Mouse (Mus musculus): ENCODE data around the gene Ggt1. TPM values are rescaled to one million over a fixed set of nuclear protein-coding genes. Genes with fewer than 3 reads are reported as not detected.
"Not testable (repeated sequence)": the region's sequence is repeated elsewhere in the genome, so short reads cannot be mapped to it uniquely, and the experiment has no call there.

Ggt1 gene
- polyA plus RNA-seq, 1 experiment from 2014 or later = 1.7 TPM

DNA sequence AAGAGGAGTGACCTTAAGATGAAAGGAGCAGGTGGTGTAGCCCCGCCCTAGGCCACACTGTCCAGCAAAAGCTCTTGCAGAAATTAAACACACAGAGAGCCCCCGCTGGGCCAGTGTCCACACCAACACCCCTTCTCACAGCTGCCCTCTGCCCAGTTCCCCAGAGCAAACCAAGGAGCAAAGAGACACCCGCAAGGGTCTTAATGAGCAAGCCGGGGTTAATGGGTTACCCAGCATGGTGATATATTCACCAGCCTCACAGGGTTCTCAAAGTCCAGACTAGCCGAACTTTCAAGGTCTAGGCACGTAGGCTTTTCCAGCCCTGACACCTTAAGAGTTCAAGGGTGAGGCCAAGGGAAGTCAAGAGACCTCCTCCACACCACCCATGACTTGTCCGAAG lies 4.5 kb downstream of the Ggt1 start:
- H3K36me3 ChIP-seq (replicated peaks; ENCODE audit: control insufficient read depth, insufficient read depth) = no peaks in the 10 kb centered on the region
- H3K27me3 ChIP-seq (ENCODE audit: control insufficient read depth, insufficient read depth, low read length) = peaks cover 9% of the 10 kb centered on the region; the same call in 1 of the 2 replicates
- H3K9ac ChIP-seq = no peak overlapping the region
- no peak overlapping the region for H3K4me2 ChIP-seq (replicated peaks)
- no peak overlapping the region for H3K4me3 ChIP-seq (replicated peaks; ENCODE audit: low read length)
- 71% methylated on average over 7 of the region's 7 CpGs for WGBS
- ATAC-seq (ENCODE audit: low FRiP score) (no peak), DNase-seq (ENCODE audit: low spot score) (no peak)
- no peaks in the 10 kb centered on the region for H3K9me3 ChIP-seq (ENCODE audit: control insufficient read depth, low read length)
- H3K27ac ChIP-seq = no peak overlapping the region
- peaks cover 5% of the 10 kb centered on the region; the same call in 1 of the 2 replicates for H3K4me1 ChIP-seq (replicated peaks; ENCODE audit: control insufficient read depth, insufficient read depth, low read length)

GRCm38 (mm10) chr10:75566321-75566720 lies 4.9 kb downstream of the Ggt1 start:
- ATAC-seq (ENCODE audit: low FRiP score) (no peak), DNase-seq (ENCODE audit: low spot score) (no peak)
- H3K9me3 ChIP-seq (ENCODE audit: control insufficient read depth, low read length) = no peaks in the 10 kb centered on the region
- no peak overlapping the region for H3K4me2 ChIP-seq (replicated peaks)
- no peak overlapping the region for H3K4me3 ChIP-seq (replicated peaks; ENCODE audit: low read length)
- no peaks in the 10 kb centered on the region for H3K36me3 ChIP-seq (replicated peaks; ENCODE audit: control insufficient read depth, insufficient read depth)
- no peak overlapping the region for H3K9ac ChIP-seq
- H3K4me1 ChIP-seq (replicated peaks; ENCODE audit: control insufficient read depth, insufficient read depth, low read length) = 0 out of 2 replicates have a peak, but pooled peaks cover 1% of the 10 kb centered on the region
- H3K27ac ChIP-seq = no peak overlapping the region
- H3K27me3 ChIP-seq (ENCODE audit: control insufficient read depth, insufficient read depth, low read length) = peaks cover 5% of the 10 kb centered on the region; the same call in 1 of the 2 replicates
- WGBS = 86% methylated on average over 5 of the region's 5 CpGs

DNA sequence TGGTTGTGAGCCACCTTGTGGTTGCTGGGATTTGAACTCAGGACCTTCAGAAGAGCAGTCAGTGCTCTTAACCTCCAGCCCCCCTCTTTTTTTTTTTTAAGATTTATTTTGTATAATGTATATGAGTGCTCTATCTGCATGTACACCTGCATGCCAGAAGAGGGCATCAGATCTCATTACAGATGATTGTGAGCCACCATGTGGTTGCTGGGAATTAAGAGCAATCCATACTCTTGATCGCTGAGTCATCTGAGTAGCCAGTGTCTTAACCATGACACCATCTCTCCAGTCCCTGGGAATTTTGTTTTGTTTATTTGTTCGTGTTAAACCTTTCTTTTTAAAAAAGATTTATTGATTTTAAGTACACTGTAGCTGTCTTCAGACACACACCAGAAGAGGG lies 5.4 kb downstream of the Ggt1 start:
- not testable (repeated sequence) for H3K9ac ChIP-seq; H3K27ac ChIP-seq; H3K27me3 ChIP-seq (ENCODE audit: control insufficient read depth, insufficient read depth, low read length); H3K9me3 ChIP-seq (ENCODE audit: control insufficient read depth, low read length); ATAC-seq (ENCODE audit: low FRiP score); DNase-seq (ENCODE audit: low spot score); H3K36me3 ChIP-seq (replicated peaks; ENCODE audit: control insufficient read depth, insufficient read depth); H3K4me1 ChIP-seq (replicated peaks; ENCODE audit: control insufficient read depth, insufficient read depth, low read length); H3K4me3 ChIP-seq (replicated peaks; ENCODE audit: low read length); H3K4me2 ChIP-seq (replicated peaks)
- WGBS = 82% methylated on average over 2 of the region's 2 CpGs

DNA sequence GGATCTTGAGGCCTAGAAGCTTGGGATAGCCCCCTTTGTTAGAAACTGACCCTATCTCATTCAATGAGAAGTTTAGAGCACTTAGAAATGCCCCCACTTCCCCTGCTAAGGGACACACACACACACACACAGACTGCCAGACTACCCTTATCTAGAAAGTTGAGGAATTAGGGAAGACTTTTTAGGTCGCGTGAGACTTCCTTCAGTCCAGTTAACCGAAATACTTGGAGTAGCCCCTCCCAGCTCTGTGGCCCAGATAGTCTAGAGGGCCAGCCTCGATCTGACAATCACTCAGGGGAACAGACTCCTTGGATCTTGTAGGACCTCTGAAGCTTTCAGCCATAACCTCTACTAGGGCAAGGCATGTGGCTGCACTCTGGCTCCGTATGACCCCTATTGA lies 6.6 kb downstream of the Ggt1 start:
- Histone ChIP-seq H3K4me3 (replicated peaks; ENCODE audit: low read length) (no peak overlapping the region), H3K4me2 (replicated peaks) (no peak overlapping the region), H3K27ac (no peak overlapping the region), H3K36me3 (replicated peaks; ENCODE audit: control insufficient read depth, insufficient read depth) (no peaks in the 10 kb centered on the region), H3K9me3 (ENCODE audit: control insufficient read depth, low read length) (no peaks in the 10 kb centered on the region), H3K27me3 (ENCODE audit: control insufficient read depth, insufficient read depth, low read length) (no peaks in the 10 kb centered on the region), H3K4me1 (replicated peaks; ENCODE audit: control insufficient read depth, insufficient read depth, low read length) (no peaks in the 10 kb centered on the region), H3K9ac (no peak overlapping the region)
- ATAC-seq (ENCODE audit: low FRiP score) (no peak), DNase-seq (ENCODE audit: low spot score) (no peak)
- 43% methylated on average over 5 of the region's 5 CpGs for WGBS

DNA sequence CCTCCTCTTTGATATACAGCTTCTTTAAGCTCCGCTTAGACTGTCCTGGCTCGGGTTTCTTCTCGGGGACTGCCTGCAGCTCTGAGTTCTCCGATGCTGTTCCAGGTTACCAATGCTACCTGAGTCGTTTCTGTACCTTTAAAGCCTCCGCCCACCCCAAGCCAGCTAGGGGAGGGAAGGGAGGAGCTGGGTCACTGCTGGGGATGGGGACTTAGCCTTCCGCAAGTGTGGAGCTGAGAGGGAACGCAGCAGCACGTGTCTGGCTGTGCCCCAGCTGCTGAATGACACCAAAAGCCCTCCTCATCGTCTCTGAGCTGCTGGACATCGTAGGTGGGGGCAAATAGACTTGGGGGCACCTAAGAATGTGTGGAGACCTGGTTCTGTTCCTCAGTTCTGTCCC lies 7.0 kb downstream of the Ggt1 start:
- no peaks in the 10 kb centered on the region for H3K36me3 ChIP-seq (replicated peaks; ENCODE audit: control insufficient read depth, insufficient read depth)
- H3K27ac ChIP-seq = no peak overlapping the region
- ATAC-seq (ENCODE audit: low FRiP score) (no peak), DNase-seq (ENCODE audit: low spot score) (no peak)
- 9% methylated on average over 11 of the region's 11 CpGs for WGBS
- H3K4me2 ChIP-seq (replicated peaks) = no peak overlapping the region
- no peaks in the 10 kb centered on the region for H3K9me3 ChIP-seq (ENCODE audit: control insufficient read depth, low read length)
- H3K27me3 ChIP-seq (ENCODE audit: control insufficient read depth, insufficient read depth, low read length) = no peaks in the 10 kb centered on the region
- H3K4me1 ChIP-seq (replicated peaks; ENCODE audit: control insufficient read depth, insufficient read depth, low read length) = no peaks in the 10 kb centered on the region
- no peak overlapping the region for H3K9ac ChIP-seq
- H3K4me3 ChIP-seq (replicated peaks; ENCODE audit: low read length) = no peak overlapping the region

GRCm38 (mm10) chr10:75568851-75569250 lies 7.4 kb downstream of the Ggt1 start:
- H3K4me3 ChIP-seq (replicated peaks; ENCODE audit: low read length) = no peak overlapping the region
- no peaks in the 10 kb centered on the region for H3K27me3 ChIP-seq (ENCODE audit: control insufficient read depth, insufficient read depth, low read length)
- no peak overlapping the region for H3K27ac ChIP-seq
- ATAC-seq (ENCODE audit: low FRiP score) = no peak
- H3K9me3 ChIP-seq (ENCODE audit: control insufficient read depth, low read length) = no peaks in the 10 kb centered on the region
- no peak overlapping the region for H3K9ac ChIP-seq
- no peaks in the 10 kb centered on the region for H3K36me3 ChIP-seq (replicated peaks; ENCODE audit: control insufficient read depth, insufficient read depth)
- H3K4me2 ChIP-seq (replicated peaks) = no peak overlapping the region
- 12% methylated on average over 4 of the region's 4 CpGs for WGBS
- H3K4me1 ChIP-seq (replicated peaks; ENCODE audit: control insufficient read depth, insufficient read depth, low read length) = no peaks in the 10 kb centered on the region
- DNase-seq (ENCODE audit: low spot score) = no peak

- Histone ChIP-seq H3K27me3 (ENCODE audit: control insufficient read depth, insufficient read depth, low read length) (no peaks in the 10 kb centered on the region), H3K27ac (no peak overlapping the region), H3K4me1 (replicated peaks; ENCODE audit: control insufficient read depth, insufficient read depth, low read length) (no peaks in the 10 kb centered on the region), H3K9ac (no peak overlapping the region), H3K9me3 (ENCODE audit: control insufficient read depth, low read length) (no peaks in the 10 kb centered on the region), H3K4me3 (replicated peaks; ENCODE audit: low read length) (no peak overlapping the region), H3K36me3 (replicated peaks; ENCODE audit: control insufficient read depth, insufficient read depth) (no peaks in the 10 kb centered on the region), H3K4me2 (replicated peaks) (no peak overlapping the region)
- no peak for DNase-seq (ENCODE audit: low spot score)
- ATAC-seq (ENCODE audit: low FRiP score) = no peak
- WGBS = 37% methylated on average over 10 of the region's 10 CpGs
Measured at GRCm38 (mm10) chr10:75570981-75571657, 9.7 kb downstream of the Ggt1 start.

DNA sequence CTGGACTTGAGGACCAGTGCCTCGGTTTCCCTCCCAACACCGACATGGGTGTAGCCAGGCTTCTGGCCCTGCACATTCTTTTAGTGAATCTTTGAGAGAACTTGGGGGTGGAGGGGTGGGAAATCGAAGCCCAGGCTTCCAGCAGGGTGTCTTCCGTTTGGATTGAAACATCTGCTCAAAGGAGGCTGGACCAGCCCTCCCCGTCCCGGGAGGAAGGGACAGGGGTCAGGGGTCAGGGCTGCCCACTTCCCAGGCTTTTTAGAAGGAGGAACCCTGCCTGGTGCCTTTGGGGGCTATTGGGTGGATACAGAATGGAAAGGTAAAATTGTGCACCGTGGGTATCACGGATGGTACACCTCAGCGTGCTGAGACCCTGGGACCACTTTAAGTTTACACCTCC lies 10.5 kb downstream of the Ggt1 start:
- H3K9me3 ChIP-seq (ENCODE audit: control insufficient read depth, low read length) = no peaks in the 10 kb centered on the region
- H3K27ac ChIP-seq = no peak overlapping the region
- 43% methylated on average over 9 of the region's 9 CpGs for WGBS
- no peak overlapping the region for H3K9ac ChIP-seq
- no peak overlapping the region for H3K4me3 ChIP-seq (replicated peaks; ENCODE audit: low read length)
- ATAC-seq (ENCODE audit: low FRiP score) (no peak), DNase-seq (ENCODE audit: low spot score) (no peak)
- H3K36me3 ChIP-seq (replicated peaks; ENCODE audit: control insufficient read depth, insufficient read depth) = no peaks in the 10 kb centered on the region
- H3K4me2 ChIP-seq (replicated peaks) = no peak overlapping the region
- H3K4me1 ChIP-seq (replicated peaks; ENCODE audit: control insufficient read depth, insufficient read depth, low read length) = no peaks in the 10 kb centered on the region
- H3K27me3 ChIP-seq (ENCODE audit: control insufficient read depth, insufficient read depth, low read length) = no peaks in the 10 kb centered on the region

- 52% methylated on average over 10 of the region's 10 CpGs for WGBS
- no peaks in the 10 kb centered on the region for H3K9me3 ChIP-seq (ENCODE audit: control insufficient read depth, low read length)
- H3K4me2 ChIP-seq (replicated peaks) = no peak overlapping the region
- H3K27me3 ChIP-seq (ENCODE audit: control insufficient read depth, insufficient read depth, low read length) = no peaks in the 10 kb centered on the region
- no peaks in the 10 kb centered on the region for H3K36me3 ChIP-seq (replicated peaks; ENCODE audit: control insufficient read depth, insufficient read depth)
- H3K4me3 ChIP-seq (replicated peaks; ENCODE audit: low read length) = no peak overlapping the region
- H3K27ac ChIP-seq = no peak overlapping the region
- DNase-seq (ENCODE audit: low spot score) (no peak), ATAC-seq (ENCODE audit: low FRiP score) (no peak)
- H3K9ac ChIP-seq = no peak overlapping the region
- H3K4me1 ChIP-seq (replicated peaks; ENCODE audit: control insufficient read depth, insufficient read depth, low read length) = no peaks in the 10 kb centered on the region
Measured at GRCm38 (mm10) chr10:75573181-75573580, 11.8 kb downstream of the Ggt1 start.

GRCm38 (mm10) chr10:75573965-75574364 lies 12.6 kb downstream of the Ggt1 start:
- ATAC-seq (ENCODE audit: low FRiP score) = no peak
- WGBS = 89% methylated on average over 9 of the region's 9 CpGs
- Histone ChIP-seq H3K4me2 (replicated peaks) (no peak overlapping the region), H3K4me1 (replicated peaks; ENCODE audit: control insufficient read depth, insufficient read depth, low read length) (no peaks in the 10 kb centered on the region), H3K9me3 (ENCODE audit: control insufficient read depth, low read length) (no peaks in the 10 kb centered on the region), H3K9ac (no peak overlapping the region), H3K27ac (no peak overlapping the region), H3K27me3 (ENCODE audit: control insufficient read depth, insufficient read depth, low read length) (no peaks in the 10 kb centered on the region), H3K4me3 (replicated peaks; ENCODE audit: low read length) (no peak overlapping the region), H3K36me3 (replicated peaks; ENCODE audit: control insufficient read depth, insufficient read depth) (no peaks in the 10 kb centered on the region)
- no peak for DNase-seq (ENCODE audit: low spot score)

All from hindbrain, embryonic 14.5 days (tissue).